Mouse (Mus musculus) stomach, postnatal 0 days (tissue): ENCODE measurements around the gene Amotl2.

Experiments
- CTCF ChIP-seq: IDR thresholded peaks from 2 replicates; pipeline ENCODE4 v1.5.1; 2016; ENCODE audit warnings: antibody characterized with exemption, low read depth, mild to moderate bottlenecking, moderate library complexity
- EP300 ChIP-seq: optimal IDR thresholded peaks from 2 replicates; pipeline ENCODE3; 2016; ENCODE audit warnings: antibody characterized with exemption

DNA sequence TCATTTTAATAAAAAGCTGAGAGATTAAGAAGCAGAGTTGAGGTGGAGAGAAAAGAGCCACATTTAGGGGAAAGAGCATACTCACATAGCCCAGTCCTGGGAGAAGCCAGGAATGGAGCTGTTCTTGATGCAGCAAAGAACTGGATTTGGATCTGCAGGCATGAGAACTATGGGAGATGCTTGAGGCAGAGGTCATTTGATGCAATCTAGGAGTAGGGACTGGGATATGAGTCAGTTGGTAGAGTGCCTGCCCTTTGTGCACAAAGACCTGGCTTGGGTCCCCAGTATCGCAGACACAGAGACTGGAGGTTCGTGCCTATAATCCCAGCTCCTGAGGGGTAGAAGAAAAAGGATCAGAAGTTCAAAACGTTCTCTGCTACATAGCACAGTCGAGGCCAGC, 38.7 kb downstream of the Amotl2 start:
- no peak for TF ChIP-seq CTCF
- TF ChIP-seq EP300 = no peak
